Mouse (Mus musculus): ENCODE measurements around the gene Nxn.

Nxn gene

GRCm38 (mm10) chr11:76363636-76364035 lies 35.3 kb downstream of the Nxn start:
- in situ Hi-C loops (cut with MboI, MseI), result no loop called here

GRCm38 (mm10) chr11:76363178-76363577 lies 35.8 kb downstream of the Nxn start:
- in situ Hi-C loops (cut with MboI, MseI), result no loop called here

- in situ Hi-C loops (cut with MboI, MseI), result no loop called here
Measured at GRCm38 (mm10) chr11:76361422-76361821, 37.5 kb downstream of the Nxn start.

- in situ Hi-C loops (cut with MboI, MseI), result no loop called here
Measured at GRCm38 (mm10) chr11:76360255-76360654, 38.7 kb downstream of the Nxn start.

- in situ Hi-C loops (cut with MboI, MseI), result no loop called here
Measured at GRCm38 (mm10) chr11:76358628-76359320, 40.2 kb downstream of the Nxn start.

- in situ Hi-C loops (cut with MboI, MseI), result no loop called here
Measured at GRCm38 (mm10) chr11:76357464-76357863, 41.5 kb downstream of the Nxn start.

GRCm38 (mm10) chr11:76356091-76356490 lies 42.8 kb downstream of the Nxn start:
- in situ Hi-C loops (cut with MboI, MseI), result no loop called here

- in situ Hi-C loops (cut with MboI, MseI), result no loop called here
Measured at GRCm38 (mm10) chr11:76355425-76355824, 43.5 kb downstream of the Nxn start.

- in situ Hi-C loops (cut with MboI, MseI), result no loop called here
Measured at GRCm38 (mm10) chr11:76352861-76353558, 45.9 kb downstream of the Nxn start.

GRCm38 (mm10) chr11:76351624-76352011 lies 47.3 kb downstream of the Nxn start:
- in situ Hi-C loops (cut with MboI, MseI), result no loop called here

- in situ Hi-C loops (cut with MboI, MseI), result no loop called here
Measured at GRCm38 (mm10) chr11:76350931-76351623, 47.9 kb downstream of the Nxn start.

- in situ Hi-C loops (cut with MboI, MseI), result loop anchor here (25.0 kb wide), 1 partner anchor 1087 kb away; no protein-coding TSS in a partner anchor
Measured at GRCm38 (mm10) chr11:76349833-76350232, 49.1 kb downstream of the Nxn start.

GRCm38 (mm10) chr11:76347589-76347988 lies 51.4 kb downstream of the Nxn start:
- in situ Hi-C loops (cut with MboI, MseI), result loop anchor here (25.0 kb wide), 1 partner anchor 1090 kb away; no protein-coding TSS in a partner anchor

- in situ Hi-C loops (cut with MboI, MseI), result loop anchor here (25.0 kb wide), 1 partner anchor 1094 kb away; no protein-coding TSS in a partner anchor
Measured at GRCm38 (mm10) chr11:76343031-76343430, 55.9 kb downstream of the Nxn start.

- in situ Hi-C loops (cut with MboI, MseI), result loop anchor here (25.0 kb wide), 1 partner anchor 1095 kb away; no protein-coding TSS in a partner anchor
Measured at GRCm38 (mm10) chr11:76341884-76342645, 56.9 kb downstream of the Nxn start.

- in situ Hi-C loops (cut with MboI, MseI), result loop anchor here (25.0 kb wide), 1 partner anchor 1096 kb away; no protein-coding TSS in a partner anchor
Measured at GRCm38 (mm10) chr11:76341163-76341562, 57.8 kb downstream of the Nxn start.

- in situ Hi-C loops (cut with MboI, MseI), result loop anchor here (25.0 kb wide), 1 partner anchor 1097 kb away; no protein-coding TSS in a partner anchor
Measured at GRCm38 (mm10) chr11:76339830-76340229, 59.1 kb downstream of the Nxn start.

- in situ Hi-C loops (cut with MboI, MseI), result loop anchor here (25.0 kb wide), 1 partner anchor 1098 kb away; no protein-coding TSS in a partner anchor
Measured at GRCm38 (mm10) chr11:76339141-76339540, 59.8 kb downstream of the Nxn start.

GRCm38 (mm10) chr11:76338656-76339055 lies 60.3 kb downstream of the Nxn start:
- in situ Hi-C loops (cut with MboI, MseI), result loop anchor here (25.0 kb wide), 1 partner anchor 1099 kb away; no protein-coding TSS in a partner anchor

GRCm38 (mm10) chr11:76337764-76338163 lies 61.2 kb downstream of the Nxn start:
- in situ Hi-C loops (cut with MboI, MseI), result loop anchor here (25.0 kb wide), 1 partner anchor 1100 kb away; no protein-coding TSS in a partner anchor

- in situ Hi-C loops (cut with MboI, MseI), result loop anchor here (25.0 kb wide), 1 partner anchor 1100 kb away; no protein-coding TSS in a partner anchor
Measured at GRCm38 (mm10) chr11:76337236-76337635, 61.7 kb downstream of the Nxn start.

All from T-helper 2 cell (primary cell).